Mouse (Mus musculus): ENCODE results near the gene Anks1. TPM values are rescaled to one million over a fixed set of nuclear protein-coding genes. Genes with fewer than 3 reads are reported as not detected.

Gene Anks1
- polyA plus RNA-seq, 1 experiment, result 29.0 TPM

- TF ChIP-seq CTCF (IDR thresholded peaks at IDR 0.05; ENCODE audit: low read depth, low read length), result no peak
- no peak for TF ChIP-seq POLR2A (IDR thresholded peaks at IDR 0.05; ENCODE audit: borderline replicate concordance, low read depth, low read length)
- Histone ChIP-seq H3K27ac (ENCODE audit: insufficient read depth, low read depth, low read length) (no peak overlapping the region), H3K4me3 (ENCODE audit: insufficient read depth, low read length) (no peak overlapping the region), H3K4me1 (ENCODE audit: control insufficient read depth, insufficient read depth, low read length) (peaks cover 2% of the 10 kb centered on the region; the same call in 1 of the 2 replicates)
These were observed 128.0 kb downstream of the Anks1 start for GRCm38 (mm10) chr17:28036813-28037756.

GRCm38 (mm10) chr17:28040620-28041019 lies 131.5 kb downstream of the Anks1 start:
- TF ChIP-seq POLR2A (IDR thresholded peaks at IDR 0.05; ENCODE audit: borderline replicate concordance, low read depth, low read length) (no peak), CTCF (IDR thresholded peaks at IDR 0.05; ENCODE audit: low read depth, low read length) (no peak)
- Histone ChIP-seq H3K4me1 (ENCODE audit: control insufficient read depth, insufficient read depth, low read length) (no peaks in the 10 kb centered on the region), H3K27ac (ENCODE audit: insufficient read depth, low read depth, low read length) (no peak overlapping the region), H3K4me3 (ENCODE audit: insufficient read depth, low read length) (no peak overlapping the region)

GRCm38 (mm10) chr17:28041298-28041697 lies 132.2 kb downstream of the Anks1 start:
- TF ChIP-seq CTCF (IDR thresholded peaks at IDR 0.05; ENCODE audit: low read depth, low read length), result no peak
- Histone ChIP-seq H3K4me1 (ENCODE audit: control insufficient read depth, insufficient read depth, low read length) (no peaks in the 10 kb centered on the region), H3K27ac (ENCODE audit: insufficient read depth, low read depth, low read length) (no peak overlapping the region), H3K4me3 (ENCODE audit: insufficient read depth, low read length) (no peak overlapping the region)

GRCm38 (mm10) chr17:28042299-28042771 lies 133.2 kb downstream of the Anks1 start:
- Histone ChIP-seq H3K4me3 (ENCODE audit: insufficient read depth, low read length) (no peak overlapping the region), H3K4me1 (ENCODE audit: control insufficient read depth, insufficient read depth, low read length) (no peaks in the 10 kb centered on the region), H3K27ac (ENCODE audit: insufficient read depth, low read depth, low read length) (no peak overlapping the region)
- TF ChIP-seq POLR2A (IDR thresholded peaks at IDR 0.05; ENCODE audit: borderline replicate concordance, low read depth, low read length) (no peak), CTCF (IDR thresholded peaks at IDR 0.05; ENCODE audit: low read depth, low read length) (no peak)

- TF ChIP-seq POLR2A (IDR thresholded peaks at IDR 0.05; ENCODE audit: borderline replicate concordance, low read depth, low read length) (no peak), CTCF (IDR thresholded peaks at IDR 0.05; ENCODE audit: low read depth, low read length) (no peak)
- Histone ChIP-seq H3K4me3 (ENCODE audit: insufficient read depth, low read length) (no peak overlapping the region), H3K4me1 (ENCODE audit: control insufficient read depth, insufficient read depth, low read length) (no peaks in the 10 kb centered on the region), H3K27ac (ENCODE audit: insufficient read depth, low read depth, low read length) (no peak overlapping the region)
These were observed 137.9 kb downstream of the Anks1 start for GRCm38 (mm10) chr17:28047017-28047416.

- Histone ChIP-seq H3K27ac (ENCODE audit: insufficient read depth, low read depth, low read length) (no peak overlapping the region), H3K4me3 (ENCODE audit: insufficient read depth, low read length) (no peak overlapping the region), H3K4me1 (ENCODE audit: control insufficient read depth, insufficient read depth, low read length) (no peaks in the 10 kb centered on the region)
- no peak for TF ChIP-seq CTCF (IDR thresholded peaks at IDR 0.05; ENCODE audit: low read depth, low read length)
- no peak for TF ChIP-seq POLR2A (IDR thresholded peaks at IDR 0.05; ENCODE audit: borderline replicate concordance, low read depth, low read length)
These were observed 138.4 kb downstream of the Anks1 start for GRCm38 (mm10) chr17:28047520-28047919.

- Histone ChIP-seq H3K4me1 (ENCODE audit: control insufficient read depth, insufficient read depth, low read length) (no peaks in the 10 kb centered on the region), H3K27ac (ENCODE audit: insufficient read depth, low read depth, low read length) (no peak overlapping the region), H3K4me3 (ENCODE audit: insufficient read depth, low read length) (no peak overlapping the region)
- TF ChIP-seq POLR2A (IDR thresholded peaks at IDR 0.05; ENCODE audit: borderline replicate concordance, low read depth, low read length) (no peak), CTCF (IDR thresholded peaks at IDR 0.05; ENCODE audit: low read depth, low read length) (peak; percentile 57)
These were observed 139.3 kb downstream of the Anks1 start for GRCm38 (mm10) chr17:28048425-28048824.

GRCm38 (mm10) chr17:28050210-28050609 lies 141.1 kb downstream of the Anks1 start:
- no peak overlapping the region for H3K27ac ChIP-seq (ENCODE audit: insufficient read depth, low read depth, low read length)
- H3K4me1 ChIP-seq (ENCODE audit: control insufficient read depth, insufficient read depth, low read length), result no peaks in the 10 kb centered on the region
- TF ChIP-seq POLR2A (IDR thresholded peaks at IDR 0.05; ENCODE audit: borderline replicate concordance, low read depth, low read length), result no peak
- no peak for TF ChIP-seq CTCF (IDR thresholded peaks at IDR 0.05; ENCODE audit: low read depth, low read length)
- H3K4me3 ChIP-seq (ENCODE audit: insufficient read depth, low read length), result no peak overlapping the region

- TF ChIP-seq CTCF (IDR thresholded peaks at IDR 0.05; ENCODE audit: low read depth, low read length) (no peak), POLR2A (IDR thresholded peaks at IDR 0.05; ENCODE audit: borderline replicate concordance, low read depth, low read length) (no peak)
- no peak overlapping the region for H3K4me3 ChIP-seq (ENCODE audit: insufficient read depth, low read length)
- H3K4me1 ChIP-seq (ENCODE audit: control insufficient read depth, insufficient read depth, low read length), result no peaks in the 10 kb centered on the region
- H3K27ac ChIP-seq (ENCODE audit: insufficient read depth, low read depth, low read length), result no peak overlapping the region
These were observed 143.3 kb downstream of the Anks1 start for GRCm38 (mm10) chr17:28052293-28052863.

GRCm38 (mm10) chr17:28058346-28058745 lies 149.2 kb downstream of the Anks1 start:
- H3K4me1 ChIP-seq (ENCODE audit: control insufficient read depth, insufficient read depth, low read length), result no peaks in the 10 kb centered on the region
- TF ChIP-seq CTCF (IDR thresholded peaks at IDR 0.05; ENCODE audit: low read depth, low read length), result no peak
- TF ChIP-seq POLR2A (IDR thresholded peaks at IDR 0.05; ENCODE audit: borderline replicate concordance, low read depth, low read length), result no peak
- no peak overlapping the region for H3K27ac ChIP-seq (ENCODE audit: insufficient read depth, low read depth, low read length)
- no peak overlapping the region for H3K4me3 ChIP-seq (ENCODE audit: insufficient read depth, low read length)
